Mouse (Mus musculus) adrenal gland, postnatal 25 days (tissue): ENCODE data around the gene Adam17. TPM values are rescaled to one million over a fixed set of nuclear protein-coding genes. Genes with fewer than 3 reads are reported as not detected.

Source experiments
- DNase-seq: peaks from one replicate; pipeline ENCODE4 v3.0.0; 2021; ENCODE audit warnings: mixed read lengths
- total RNA-seq: library from RNA; stranded (reverse); gene quantifications from 2 replicates; pipeline ENCODE4 v1.2.3, GENCODE M21; 2021

The Adam17 gene
- total RNA-seq, 1 experiment from 2014 or later: 60.9 TPM

DNA sequence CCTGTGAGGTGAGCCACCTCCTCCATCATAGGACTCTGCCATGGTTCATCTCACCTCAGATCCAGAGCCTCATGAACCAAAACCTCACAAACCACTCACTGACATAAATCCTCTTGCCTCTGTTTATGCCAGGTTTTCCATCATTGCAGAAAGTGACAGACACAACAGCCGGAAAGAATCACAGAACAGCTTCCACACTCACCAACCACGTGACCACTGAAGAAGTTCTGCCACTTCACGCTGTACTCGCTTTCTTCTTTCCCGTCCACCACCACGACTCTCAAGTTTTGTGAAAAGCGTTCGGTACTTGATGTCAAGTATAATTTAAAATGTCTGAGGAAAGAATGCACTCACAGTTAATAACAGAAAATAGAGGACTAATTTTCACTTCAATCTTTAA lies 19.8 kb downstream of the Adam17 start:
- no peak for DNase-seq

DNA sequence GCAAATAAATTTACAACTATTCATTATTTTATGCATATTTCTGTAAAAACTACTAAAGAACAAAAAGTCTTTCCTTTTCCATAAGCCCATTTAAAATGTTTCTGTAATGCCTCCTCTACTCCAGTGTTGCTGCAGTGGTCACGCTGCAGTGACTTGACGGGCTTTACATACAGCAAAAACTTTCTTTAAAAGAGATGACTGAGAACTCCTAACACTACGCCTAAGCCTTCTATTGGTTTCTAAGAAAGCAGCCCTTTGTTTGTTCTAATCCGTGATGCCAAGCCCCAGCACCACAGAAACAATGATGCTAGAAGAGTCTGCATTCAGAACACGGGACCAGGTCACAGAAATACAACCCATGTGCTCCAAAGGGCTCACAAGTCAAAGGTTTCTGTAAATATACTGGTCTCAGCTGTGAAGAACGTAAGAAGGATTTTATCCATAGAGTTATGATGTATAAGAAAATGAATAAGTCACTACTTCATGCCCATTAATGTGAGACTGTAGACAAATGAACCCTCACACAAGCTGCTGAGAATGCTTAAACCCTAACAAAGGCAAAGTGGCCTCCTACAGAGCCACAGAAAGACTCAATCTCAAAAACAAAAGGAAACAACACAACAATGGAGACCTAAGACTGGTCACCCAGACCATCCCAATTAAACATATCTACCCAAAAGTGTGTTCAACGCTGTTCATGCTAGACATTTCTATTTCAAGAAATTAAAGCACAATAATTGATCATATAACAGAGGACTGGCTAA lies 23.1 kb downstream of the Adam17 start:
- DNase-seq: no peak

DNA sequence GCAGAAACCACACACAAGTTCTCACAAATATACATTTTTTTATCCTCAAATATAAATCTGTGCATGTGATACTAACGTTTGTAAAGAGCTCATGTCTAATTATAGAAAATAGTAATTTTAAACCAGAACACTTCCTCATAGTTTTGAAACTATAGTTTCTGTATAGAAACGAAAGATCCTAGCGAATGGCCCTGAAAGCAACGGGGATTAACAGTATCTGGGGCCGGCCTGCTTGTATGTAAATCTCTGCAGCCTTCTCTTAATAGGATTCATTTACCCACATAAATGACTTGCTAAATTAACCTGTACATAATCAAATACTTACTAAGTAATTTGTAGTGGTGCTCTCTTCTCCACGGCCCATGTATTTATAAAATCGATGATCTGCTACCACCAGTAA lies 26.5 kb downstream of the Adam17 start:
- no peak for DNase-seq

DNA sequence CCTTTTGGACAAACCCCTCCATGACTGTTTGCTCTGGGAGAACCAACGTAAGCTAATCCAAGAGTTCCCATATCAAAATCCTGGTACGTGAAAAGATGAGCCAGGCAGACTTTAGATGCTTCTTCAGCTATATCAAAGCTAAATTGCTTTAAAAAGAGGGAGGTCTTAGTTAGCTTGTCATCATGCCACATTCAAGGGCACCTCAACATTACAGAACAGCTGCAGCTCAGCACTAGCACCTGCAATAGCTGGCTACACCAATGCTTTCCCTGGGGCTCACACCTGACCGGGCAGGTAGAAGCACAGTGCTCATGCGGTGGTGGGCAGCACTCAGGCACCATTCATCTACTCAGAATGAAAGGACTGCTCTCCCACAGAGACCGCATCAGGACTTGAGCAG lies 32.8 kb downstream of the Adam17 start:
- no peak for DNase-seq

DNA sequence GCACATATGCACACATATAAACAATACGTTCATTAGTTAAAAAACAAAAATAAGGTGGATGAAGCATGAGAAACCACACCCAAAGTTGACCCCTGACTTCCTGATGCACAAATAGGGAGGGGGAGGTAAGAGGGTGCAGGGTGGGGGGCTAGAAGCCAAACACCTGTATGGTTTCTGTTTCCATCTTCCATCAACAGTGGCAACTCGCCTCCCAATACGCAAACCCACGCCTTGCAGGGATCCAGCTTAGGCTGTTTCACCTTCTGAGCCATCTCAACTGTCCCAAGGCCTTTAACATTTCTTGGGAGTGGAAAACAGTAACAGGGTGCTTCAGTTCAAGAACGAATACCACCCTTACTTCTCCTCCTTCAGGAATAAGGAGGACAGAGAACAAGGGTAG lies 36.3 kb downstream of the Adam17 start:
- no peak for DNase-seq

DNA sequence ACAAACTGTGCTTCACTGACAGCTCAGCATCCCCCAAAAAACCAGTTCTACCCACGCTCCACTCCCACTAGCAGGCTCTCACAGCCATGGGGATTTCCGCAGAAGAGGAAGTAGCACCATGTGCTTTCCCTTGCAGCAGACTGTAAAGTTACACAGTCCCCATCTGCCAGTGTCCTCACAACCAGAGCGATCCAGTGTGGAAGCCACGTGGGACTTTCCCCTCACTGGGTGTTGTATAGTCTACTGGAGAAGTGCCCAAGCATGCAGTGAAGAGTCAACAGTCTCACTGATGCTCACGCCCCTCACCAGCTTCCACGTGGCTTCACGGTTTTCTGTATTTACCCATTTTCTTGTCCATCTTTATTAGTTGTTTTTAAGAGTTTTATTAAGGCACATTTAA lies 37.6 kb downstream of the Adam17 start:
- DNase-seq: no peak

DNA sequence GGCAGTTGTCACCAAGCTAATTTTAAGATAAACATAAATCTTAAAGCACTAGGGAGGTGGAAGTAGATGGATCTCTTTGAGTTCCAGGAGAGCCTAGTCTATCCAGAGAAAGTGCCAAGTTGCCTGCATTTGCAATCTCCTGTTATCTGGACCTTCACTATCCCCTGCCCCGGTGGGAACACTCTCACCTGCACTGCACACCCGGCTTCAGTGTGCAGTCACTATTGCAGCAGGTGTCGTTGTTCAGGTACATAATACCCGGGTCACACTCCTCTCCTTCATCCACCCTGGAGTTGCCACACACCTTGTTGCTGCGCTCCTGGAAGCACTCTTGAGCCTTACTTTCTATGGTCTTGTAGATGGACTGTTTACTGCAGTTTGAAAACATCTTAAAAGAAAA lies 39.7 kb downstream of the Adam17 start:
- DNase-seq: no peak

DNA sequence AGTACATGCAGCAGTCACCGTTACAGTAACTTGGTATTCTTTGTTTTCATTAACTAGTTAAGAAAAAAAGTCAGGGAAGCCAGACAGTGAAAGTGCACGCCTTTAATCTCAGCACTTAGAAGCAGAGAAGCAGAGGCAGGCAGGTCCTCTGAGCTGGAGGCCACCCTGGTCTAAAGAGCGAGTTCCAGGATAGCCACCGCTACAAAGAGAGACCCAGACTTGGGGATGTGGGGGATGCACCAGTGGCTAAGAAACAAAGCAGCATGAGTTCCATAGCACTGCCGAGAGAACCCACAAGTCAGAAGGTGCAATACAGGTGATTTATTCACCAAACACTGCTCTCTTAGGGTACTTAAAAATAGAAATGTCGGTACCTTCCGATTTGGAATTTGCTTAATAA lies 40.4 kb downstream of the Adam17 start:
- no peak for DNase-seq

DNA sequence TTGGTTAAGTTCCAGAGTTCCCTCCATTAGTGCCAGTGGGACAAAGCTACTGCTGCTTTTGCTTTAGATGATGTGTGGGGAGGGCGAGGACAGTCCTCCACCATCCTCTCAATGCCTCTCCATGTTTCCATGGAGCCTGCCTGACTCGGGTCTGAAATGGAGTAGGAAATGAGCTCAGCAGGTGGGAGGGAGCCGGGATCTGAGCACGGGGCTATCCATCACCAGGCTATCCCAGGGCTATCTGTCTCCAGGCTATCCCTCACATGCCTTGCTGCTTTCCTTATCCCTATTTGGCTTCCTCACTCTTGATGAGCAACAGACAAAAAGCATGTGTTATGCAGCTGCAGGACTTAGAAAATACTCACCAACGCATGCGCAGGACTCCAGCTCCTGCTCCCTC lies 41.7 kb downstream of the Adam17 start:
- DNase-seq: no peak

DNA sequence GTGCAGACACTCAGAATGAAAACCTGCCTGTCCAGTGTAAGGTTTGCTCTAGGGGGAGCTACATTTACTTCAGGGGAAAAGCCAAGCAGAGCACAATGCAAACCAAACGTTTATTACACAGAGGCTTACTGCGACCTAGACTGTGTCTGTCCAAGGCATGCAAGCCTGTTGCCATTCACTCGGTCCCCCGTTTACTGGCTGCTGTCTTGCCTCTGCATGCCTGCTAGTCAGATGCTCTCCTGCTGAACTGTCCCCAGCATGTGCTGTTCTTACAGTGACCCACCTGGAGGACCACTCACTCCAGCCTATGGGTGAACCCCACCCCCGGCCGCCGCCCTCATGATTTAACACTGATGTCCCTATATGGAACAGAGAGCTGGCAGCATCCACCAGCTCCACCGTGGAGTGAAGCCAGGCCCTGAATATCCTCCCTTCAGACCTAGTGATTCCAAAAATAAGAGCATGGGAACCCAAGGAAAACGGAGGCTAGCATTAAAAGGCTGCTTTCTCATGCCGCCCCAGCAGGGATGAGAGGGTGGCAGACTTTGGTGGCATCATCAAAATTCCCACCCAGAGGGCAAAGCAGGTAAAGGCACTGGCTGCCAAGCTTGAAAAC lies 42.4 kb downstream of the Adam17 start:
- DNase-seq: no peak

DNA sequence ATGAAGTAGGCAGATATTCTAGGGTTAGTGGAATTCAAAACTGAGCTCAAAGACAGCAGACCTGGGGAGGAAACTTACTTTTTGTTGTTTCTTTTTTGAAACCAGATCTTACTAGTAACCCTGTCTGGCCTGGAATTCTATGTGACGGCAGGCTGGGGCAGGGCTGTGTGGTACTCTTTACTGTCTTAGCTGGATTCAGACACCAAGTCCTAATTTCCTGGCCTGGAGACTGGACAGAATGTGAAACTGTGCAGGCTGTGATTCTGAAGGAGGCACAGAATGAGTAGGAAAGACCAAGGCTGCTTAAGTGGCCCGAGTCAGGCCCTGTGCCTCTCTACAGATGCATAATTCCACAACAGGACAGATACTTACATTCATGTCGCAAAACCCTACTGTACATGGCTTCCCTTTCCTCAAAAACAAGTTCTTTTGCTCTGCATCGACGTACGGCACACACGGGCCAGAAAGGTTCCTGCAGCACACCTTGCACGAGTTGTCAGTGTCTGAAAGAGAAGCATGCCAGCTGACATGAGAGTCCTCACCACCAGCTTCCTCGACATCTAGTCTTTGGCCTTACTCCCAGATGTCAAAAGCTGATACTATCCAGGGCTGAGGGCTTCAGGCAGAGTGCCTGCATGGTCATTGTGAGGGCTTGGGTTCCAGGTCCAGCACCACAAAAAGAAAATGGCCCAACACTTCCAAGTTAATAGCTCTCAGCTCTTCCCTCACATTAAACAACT lies 43.6 kb downstream of the Adam17 start:
- DNase-seq: no peak

DNA sequence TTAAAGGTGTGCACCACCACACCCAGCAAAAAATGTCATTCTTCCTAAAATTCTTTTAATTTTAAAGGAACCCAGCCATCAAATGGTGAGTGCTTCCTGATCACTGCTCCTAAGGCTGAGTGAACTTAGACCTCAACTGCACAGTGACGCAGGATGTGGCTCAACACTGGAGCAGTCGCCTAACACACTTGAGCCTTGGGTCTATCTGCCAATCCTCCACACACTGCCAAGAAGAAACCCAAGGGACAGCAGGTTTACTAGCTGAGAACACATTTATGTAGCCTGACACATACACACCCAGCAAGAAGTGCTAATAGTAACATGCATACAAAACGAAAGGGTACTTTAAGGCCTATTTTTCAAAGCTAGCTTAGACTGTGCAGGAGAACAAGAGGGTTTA lies 47.1 kb downstream of the Adam17 start:
- DNase-seq: peak; percentile 14

DNA sequence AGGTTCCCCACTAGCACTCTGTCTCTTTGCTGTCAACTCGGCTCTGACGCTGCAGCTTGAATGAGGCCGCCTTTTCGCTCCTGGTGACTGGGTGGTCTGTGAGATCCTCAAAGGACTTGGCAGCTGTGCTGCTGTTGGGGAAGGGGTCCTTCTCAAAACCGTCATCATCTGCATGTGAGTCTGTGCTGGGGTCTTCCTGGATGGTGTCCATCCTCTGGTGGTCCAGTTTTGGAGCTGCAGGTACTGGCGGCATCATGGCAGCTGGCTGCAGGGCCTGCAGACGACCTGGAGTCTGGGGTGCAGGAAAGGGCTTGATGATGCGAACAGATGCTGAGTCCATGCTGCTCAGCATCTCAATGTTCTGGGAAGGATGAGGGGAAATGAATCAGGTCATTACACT lies 48.2 kb downstream of the Adam17 start:
- DNase-seq: no peak

DNA sequence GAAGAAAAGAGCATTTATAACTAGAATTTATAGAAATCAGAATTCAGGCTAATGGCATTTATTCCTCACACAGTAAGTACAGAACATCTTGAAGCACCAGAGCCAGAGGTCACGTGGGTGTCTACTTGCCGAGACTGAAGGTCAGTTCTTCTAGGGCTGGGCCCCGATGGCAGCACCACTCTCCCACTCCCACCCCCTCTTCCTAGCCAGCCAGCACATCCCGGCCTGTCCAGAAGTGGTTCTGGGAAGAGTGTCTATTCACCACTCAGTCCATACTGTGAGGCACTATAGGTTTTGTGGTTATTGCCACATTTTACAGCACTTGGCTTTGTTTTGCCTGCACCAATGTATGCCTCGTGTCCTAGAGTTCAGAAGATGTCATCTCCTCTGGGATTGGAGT lies 49.3 kb downstream of the Adam17 start:
- DNase-seq: no peak

DNA sequence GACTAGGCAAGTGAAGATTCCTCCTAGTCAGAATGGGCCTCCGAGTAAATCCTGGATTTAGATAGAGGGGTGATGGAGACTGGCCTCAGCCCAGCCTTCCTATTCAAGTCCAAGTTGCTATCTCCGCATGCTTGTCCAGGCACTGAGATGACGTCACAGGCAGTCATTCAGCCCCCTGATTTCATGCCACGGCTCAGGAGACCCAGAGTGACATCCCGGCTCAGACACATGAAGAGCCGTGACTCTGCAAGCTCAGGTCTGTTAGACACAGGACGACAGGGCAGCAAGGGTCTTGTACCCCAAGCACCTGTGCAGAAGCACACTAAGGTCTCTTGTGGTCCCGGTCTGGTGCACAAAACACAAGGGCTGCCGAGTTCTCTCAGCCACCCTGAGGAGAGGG lies 50.6 kb downstream of the Adam17 start:
- DNase-seq: no peak

DNA sequence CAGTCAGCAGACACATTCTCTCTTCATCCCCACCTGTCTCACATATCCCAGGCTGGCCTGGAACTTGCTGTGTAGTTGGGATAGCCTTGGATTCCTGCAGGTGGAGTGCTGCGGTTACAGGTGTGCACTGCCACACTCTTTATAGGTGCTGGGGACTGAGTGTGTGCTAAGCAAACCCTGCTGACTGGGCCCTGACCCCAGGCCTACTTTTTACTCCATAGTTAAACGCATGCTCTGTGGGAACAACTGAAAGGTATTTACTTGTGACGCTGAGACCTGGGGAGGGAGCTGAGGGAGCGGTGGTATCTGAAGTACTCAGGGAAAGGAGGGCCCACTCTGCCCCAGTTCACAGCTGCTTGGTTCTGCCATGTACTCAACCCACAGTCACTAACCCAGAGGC lies 51.1 kb downstream of the Adam17 start:
- no peak for DNase-seq

DNA sequence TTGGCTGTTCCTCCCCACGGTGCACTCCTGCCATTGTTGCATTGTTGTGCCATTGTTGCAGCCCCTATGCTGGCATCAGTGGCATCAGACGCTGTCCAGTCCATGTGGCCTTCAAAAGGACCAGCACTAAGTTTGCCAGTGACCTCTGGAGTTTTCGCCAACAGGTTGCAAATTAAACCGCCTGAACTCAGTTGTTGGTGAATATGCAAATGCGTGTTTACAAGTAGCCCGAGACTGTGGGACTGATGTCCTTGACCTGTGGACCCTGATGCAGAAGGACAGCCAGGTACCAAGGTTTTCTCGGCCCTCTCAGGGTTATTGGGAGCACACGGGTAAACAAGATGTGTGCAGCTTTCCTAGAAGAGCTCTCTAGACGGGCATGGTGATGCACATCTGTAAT lies 52.3 kb downstream of the Adam17 start:
- no peak for DNase-seq

DNA sequence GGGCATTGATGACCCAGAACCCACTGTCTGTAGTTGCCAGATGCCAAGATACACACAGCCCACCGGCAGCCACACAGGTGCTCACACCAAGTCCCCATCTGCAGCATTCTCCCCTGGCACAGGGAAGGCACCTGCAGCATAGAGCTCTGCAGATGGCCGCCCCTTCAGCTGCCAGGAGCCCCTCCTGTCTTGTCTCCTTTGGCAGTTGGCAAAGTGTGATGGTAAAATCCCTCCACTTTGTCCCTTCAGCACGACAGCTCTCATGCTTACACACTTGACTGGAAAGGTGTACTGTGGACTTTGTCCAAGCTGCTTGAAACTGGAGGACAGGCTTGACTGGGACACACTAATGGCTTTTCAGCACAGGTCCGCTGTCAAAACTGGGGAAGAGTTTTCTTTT lies 53.1 kb downstream of the Adam17 start:
- DNase-seq: no peak

DNA sequence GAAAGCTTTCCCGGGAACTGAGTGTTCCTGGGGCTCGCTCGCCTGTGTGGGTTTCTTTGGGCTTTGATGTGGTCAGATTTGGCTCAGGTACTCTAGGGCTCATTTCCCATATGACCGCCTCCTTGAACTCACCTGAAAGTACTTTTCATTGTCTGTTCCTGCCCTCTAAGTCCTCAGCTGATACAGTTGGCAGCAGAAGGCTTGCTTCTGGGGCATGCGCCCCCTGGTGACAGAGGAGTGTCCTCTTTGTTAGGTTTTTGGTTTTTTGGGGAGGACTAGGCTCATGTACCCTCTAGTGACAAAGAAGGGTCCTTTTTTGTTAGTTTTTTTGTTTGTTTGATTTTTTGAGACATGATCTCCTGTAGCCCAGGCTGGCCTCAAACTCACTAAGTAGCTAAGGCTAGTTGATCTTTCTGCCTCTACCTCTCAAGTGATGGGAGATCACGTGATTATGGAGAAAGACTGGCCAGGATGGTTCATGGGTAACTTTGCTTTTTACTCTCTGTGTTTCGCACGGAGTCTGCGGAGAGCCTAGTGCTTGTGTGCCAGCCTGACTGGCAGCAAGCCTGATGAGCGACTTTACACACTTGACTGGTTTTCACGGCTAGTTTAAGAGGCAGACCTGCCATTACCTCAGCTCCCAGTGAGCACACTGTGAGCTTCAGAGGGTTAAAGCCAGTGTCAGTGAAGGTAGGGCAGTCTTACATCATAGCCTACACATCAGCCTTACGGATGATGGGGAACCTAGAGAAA lies 55.1 kb downstream of the Adam17 start:
- peak; percentile 67 for DNase-seq

DNA sequence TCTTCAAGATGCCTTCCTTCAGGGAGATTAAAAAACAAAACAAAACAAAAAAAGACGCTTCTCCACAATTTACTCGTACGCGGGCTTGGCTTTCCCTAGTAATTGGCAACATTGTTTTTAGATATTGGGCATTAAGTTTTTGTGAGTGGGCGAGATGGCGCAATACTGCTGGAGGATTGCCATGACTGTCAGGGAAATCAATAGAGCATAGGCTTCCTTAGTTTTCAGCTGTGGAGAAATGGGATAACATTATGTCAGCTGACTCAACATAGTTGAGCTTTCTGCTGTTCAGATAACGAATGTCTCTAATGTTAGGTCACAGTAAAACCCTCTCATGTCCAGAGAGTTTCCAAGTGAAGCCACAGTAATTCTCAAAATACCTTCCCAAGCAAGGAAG lies 56.6 kb downstream of the Adam17 start:
- DNase-seq: peak; percentile 64

DNA sequence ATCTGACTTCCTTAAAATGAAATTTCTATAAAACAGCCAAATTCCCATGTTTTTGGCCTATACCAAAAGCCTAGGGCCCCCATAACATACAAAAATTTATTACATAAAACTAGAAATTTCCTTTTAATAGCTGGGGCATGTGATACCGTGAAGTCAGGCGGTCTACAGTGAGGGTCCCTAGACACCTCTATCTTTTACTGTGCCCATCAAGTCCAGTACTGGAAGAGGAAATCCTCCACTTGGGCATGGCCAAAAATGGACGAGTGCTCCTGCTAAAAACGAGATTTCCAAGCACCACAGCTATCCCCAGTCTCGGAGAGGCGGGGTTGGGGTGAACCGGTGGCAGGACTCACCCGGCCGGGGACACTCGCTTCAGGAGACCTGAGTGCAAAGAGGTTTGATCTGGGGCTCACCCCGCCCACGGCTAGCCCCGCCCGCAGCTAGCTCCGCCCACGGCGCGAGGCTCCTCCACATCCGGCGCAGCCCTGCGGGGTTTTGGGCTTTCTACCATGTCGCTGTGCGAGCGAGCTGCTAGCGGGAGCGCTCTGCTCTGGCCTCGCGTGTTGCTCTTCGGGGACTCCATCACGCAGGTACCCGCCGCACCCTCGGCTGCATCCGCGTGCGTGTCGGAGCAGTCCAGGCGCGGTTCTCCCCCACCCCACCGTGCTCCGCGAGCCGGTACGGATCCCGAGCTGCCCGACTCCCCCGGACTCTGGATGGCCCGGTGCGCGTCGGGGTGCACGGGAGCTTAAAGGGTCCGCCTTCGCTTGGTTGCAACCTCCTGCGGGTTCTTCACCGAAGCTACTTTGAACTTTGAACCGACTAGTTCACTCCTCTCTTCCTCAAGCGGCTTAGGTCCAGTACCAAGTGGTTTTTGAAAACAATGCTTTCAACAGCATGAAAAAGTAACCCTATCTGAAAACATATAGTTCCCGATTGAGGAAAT lies 57.2 kb downstream of the Adam17 start, which contains the start of gene Iah1:
Gene Iah1, plus strand, starts transcription at position 467 of the 946 bp plus-strand sequence.
- peak; percentile 88 for DNase-seq

DNA sequence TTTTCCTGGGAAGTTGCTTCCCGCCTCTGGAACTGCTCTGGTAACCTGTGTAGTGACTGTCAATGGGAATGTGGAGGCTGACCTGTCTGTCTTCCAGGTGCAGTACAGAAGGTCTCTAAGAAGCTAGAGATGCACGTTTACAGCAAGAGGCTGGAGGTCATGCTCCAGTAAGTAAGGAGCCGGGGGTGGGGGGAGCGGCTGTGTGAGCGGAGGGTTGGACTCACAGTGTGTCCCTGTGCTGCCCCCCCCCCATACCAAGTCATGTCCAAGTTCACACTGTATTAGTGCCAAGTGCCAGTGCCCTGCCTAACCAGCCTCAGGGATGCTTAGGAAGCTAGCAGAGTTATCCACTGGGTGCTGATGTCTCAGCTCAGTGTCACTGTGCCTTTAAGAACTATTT lies 61.2 kb downstream of the Adam17 start:
- DNase-seq: no peak
